Mouse (Mus musculus) ES-Bruce4 (cell line): ENCODE measurements around the gene Slc35b1.

Source experiments
- CTCF ChIP-seq: IDR thresholded peaks from one replicate; pipeline ENCODE4 v1.8.1; 2011; ENCODE audit warnings: low read depth, low read length
- POLR2A ChIP-seq: IDR thresholded peaks from one replicate; pipeline ENCODE4 v1.8.1; 2011; ENCODE audit warnings: low read length; ENCODE audit not compliant: insufficient read depth

DNA sequence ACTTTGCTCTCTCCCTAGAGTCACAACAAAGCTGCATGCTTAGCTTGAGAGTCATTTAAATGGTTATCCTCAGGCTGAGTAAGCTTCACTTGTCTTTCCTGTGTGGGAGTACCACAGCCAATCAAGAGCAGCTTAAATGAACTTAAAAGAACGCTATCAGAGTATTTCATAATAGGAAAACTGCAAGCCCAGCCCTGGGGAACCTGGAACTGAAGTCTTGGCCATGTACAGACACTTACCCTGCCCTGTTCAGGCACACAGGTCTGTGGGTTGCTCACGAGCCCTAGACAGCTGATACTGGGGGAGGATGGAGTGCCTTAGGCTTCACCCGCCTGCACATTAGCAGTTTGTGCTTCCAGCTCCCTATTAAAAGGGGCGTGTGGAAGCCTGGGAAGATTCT lies 41.3 kb upstream of the Slc35b1 start:
- TF ChIP-seq CTCF, result no peak
- no peak for TF ChIP-seq POLR2A
